Mouse (Mus musculus) liver, postnatal 0 days (tissue): ENCODE measurements around the gene Daxx. TPM values are rescaled to one million over a fixed set of nuclear protein-coding genes. Genes with fewer than 3 reads are reported as not detected.
"Not testable (repeated sequence)": the region's sequence is repeated elsewhere in the genome, so short reads cannot be mapped to it uniquely, and the experiment has no call there.

Experiments
- ATAC-seq: fragments of 200-750 bp; cut with Nextera tagmentation; 2 replicates; pipeline ENCODE4 v1.8.0; 2017; ENCODE audit warnings: mild to moderate bottlenecking, moderate library complexity
- DNase-seq: peaks from one replicate; pipeline ENCODE4 v3.0.0-alpha.2; 2016
- H3K27ac ChIP-seq: fragments of 300-500 bp; sonication (generic); 2 replicates; pipeline ENCODE4 v1.5.1; 2014; ENCODE audit warnings: antibody characterized with exemption, moderate library complexity, mild to moderate bottlenecking, low read depth
- H3K27me3 ChIP-seq: fragments of 300-500 bp; sonication (generic); 2 replicates; pipeline ENCODE4 v1.6.1; 2014; ENCODE audit warnings: low read length, control low read depth, mixed read lengths; ENCODE audit not compliant: insufficient read depth
- H3K36me3 ChIP-seq: fragments of 300-500 bp; sonication (generic); replicated peaks from 2 replicates; pipeline ENCODE4 v1.6.1; 2014; ENCODE audit warnings: mild to moderate bottlenecking, control low read depth, low read length, moderate library complexity, mixed read lengths; ENCODE audit not compliant: insufficient read depth
- H3K4me1 ChIP-seq: fragments of 300-500 bp; sonication (generic); 2 replicates; pipeline ENCODE4 v1.6.1; 2014; ENCODE audit warnings: antibody characterized with exemption, mild to moderate bottlenecking, control low read depth; ENCODE audit not compliant: insufficient read depth
- H3K4me2 ChIP-seq: fragments of 300-500 bp; sonication (generic); 2 replicates; pipeline ENCODE4 v1.6.1; 2014; ENCODE audit warnings: low read depth, mild to moderate bottlenecking, low read length, moderate library complexity, mixed read lengths
- H3K4me3 ChIP-seq: fragments of 300-500 bp; sonication (generic); 2 replicates; pipeline ENCODE4 v1.5.1; 2014; ENCODE audit warnings: low read depth, low read length
- H3K9ac ChIP-seq: fragments of 300-500 bp; sonication (generic); replicated peaks from 2 replicates; pipeline ENCODE4 v1.6.1; 2014; ENCODE audit warnings: mild to moderate bottlenecking, moderate library complexity
- H3K9me3 ChIP-seq: fragments of 300-500 bp; sonication (generic); 2 replicates; pipeline ENCODE4 v1.6.1; 2016; ENCODE audit warnings: mild to moderate bottlenecking, control low read depth, low read length, mixed read lengths
- CTCF ChIP-seq: sonication (generic); IDR thresholded peaks from 2 replicates; pipeline ENCODE4 v1.5.1; 2016; ENCODE audit warnings: antibody characterized with exemption, low read depth
- EP300 ChIP-seq: IDR thresholded peaks from 2 replicates; pipeline ENCODE4 v1.6.1; 2016; ENCODE audit warnings: antibody characterized with exemption, low read depth, mild to moderate bottlenecking
- WGBS: fragments of 180-500 bp; shearing (Covaris S2); extraction: QIAGEN DNeasy Blood & Tissue Kit; methylation state at CpG from one replicate; pipeline ENCODE4 v1.1.7; 2014; ENCODE audit not compliant: insufficient replicate concordance; 5-methylcytosine and 5-hydroxymethylcytosine counted together
- polyA plus RNA-seq: library from polyadenylated mRNA; unstranded; fragments of >200 nt; fragmentation: Nextera tagmentation; extraction: Ambion mirVana; gene quantifications from 2 replicates; pipeline ENCODE4 v1.2.1, GENCODE M21; 2015

Gene Daxx
- polyA plus RNA-seq, result 12.6 and 13.0 TPM in 2 replicates

- Histone ChIP-seq H3K36me3 (peaks cover 30% of the 10 kb centered on the region), H3K4me3 (peak within 1 kb of the TSS; percentile 88), H3K4me1 (peaks cover 24% of the 10 kb centered on the region), H3K27me3 (no peaks in the 10 kb centered on the region), H3K4me2 (peak within 1 kb of the TSS; percentile 97), H3K27ac (peak within 1 kb of the TSS; percentile 100), H3K9ac (peak within 1 kb of the TSS; percentile 95), H3K9me3 (no peaks in the 10 kb centered on the region)
- peak; percentile 99 for DNase-seq
- ATAC-seq, result peak; percentile 95
- TF ChIP-seq CTCF, result peak; percentile 2; the same call in 1 of the 2 replicates
- peak; percentile 21; the same call in 1 of the 2 replicates for TF ChIP-seq EP300
- under 1% methylated on average over 68 of the region's 68 CpGs for WGBS
Observed at GRCm38 (mm10) chr17:33909077-33909868, at the start of gene Daxx. TSS of gene Daxx (plus strand) at chr17:33909414.

DNA sequence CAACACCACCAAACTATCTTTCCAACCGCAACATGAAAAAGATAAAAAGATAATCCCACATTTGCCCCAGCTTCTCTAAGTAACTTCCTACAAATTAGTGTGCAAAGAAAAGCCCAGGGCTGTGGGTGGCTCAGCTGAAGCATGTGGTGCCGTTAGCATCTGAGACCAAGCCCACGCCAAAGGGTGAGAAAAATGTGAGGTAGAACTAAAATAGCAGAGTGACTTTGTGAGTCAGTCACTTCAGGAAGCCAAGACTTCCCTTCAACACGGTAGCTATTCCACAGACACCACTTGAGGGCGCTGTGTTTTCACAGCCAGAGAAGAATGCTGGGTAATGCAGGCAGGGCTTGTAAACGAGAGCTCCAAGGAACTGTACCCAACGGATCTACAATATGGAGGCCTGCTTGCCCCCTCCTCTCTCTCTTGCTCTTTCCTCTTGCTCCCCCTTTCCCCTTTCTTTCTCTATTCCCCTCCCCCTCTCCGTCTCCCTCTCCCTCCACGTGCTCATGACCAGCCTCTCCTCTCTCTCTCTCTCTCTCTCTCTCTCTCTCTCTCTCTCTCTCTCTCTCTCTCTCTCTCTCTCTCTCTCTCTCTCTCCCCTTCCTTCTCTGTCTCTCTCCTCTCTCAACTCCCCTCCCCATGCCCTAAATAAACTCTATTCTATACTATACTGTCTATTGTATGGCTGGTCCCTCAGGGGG, 43.7 kb upstream of the Daxx start:
- WGBS, result 20% methylated on average over 9 of the region's 9 CpGs
- H3K27ac ChIP-seq, result no peak overlapping the region
- no peak overlapping the region for H3K4me3 ChIP-seq
- H3K4me1 ChIP-seq, result no peaks in the 10 kb centered on the region
- H3K27me3 ChIP-seq, result no peaks in the 10 kb centered on the region
- no peaks in the 10 kb centered on the region for H3K36me3 ChIP-seq
- peak; percentile 74 for DNase-seq
- no peaks in the 10 kb centered on the region for H3K9me3 ChIP-seq
- H3K9ac ChIP-seq, result no peak overlapping the region
- peak; percentile 66 for ATAC-seq
- H3K4me2 ChIP-seq, result peak overlapping the region; percentile 44; the same call in 1 of the 2 replicates
- no peak for TF ChIP-seq EP300
- TF ChIP-seq CTCF, result peak; percentile 84

DNA sequence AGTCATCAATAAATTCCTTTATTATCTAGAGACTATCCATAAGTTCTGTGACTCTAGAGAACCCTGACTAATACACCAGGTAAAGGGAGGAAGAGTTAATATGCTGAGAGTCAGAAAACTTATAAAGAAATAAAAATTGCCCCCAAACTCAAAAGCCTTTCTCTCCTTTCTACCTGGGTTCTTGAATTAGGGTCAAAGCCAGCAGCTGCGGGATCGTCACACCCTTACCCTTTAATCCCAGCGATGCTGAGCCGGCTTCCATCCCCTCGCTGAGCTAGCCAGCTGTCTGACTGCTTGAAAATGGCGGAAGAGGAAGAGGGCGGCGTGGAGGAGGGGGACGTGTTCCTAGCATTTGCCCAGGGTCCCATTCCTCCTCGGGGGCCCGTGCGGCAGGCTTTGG, 35.7 kb upstream of the Daxx start, which contains the start of gene Gm7029:
TSS of gene Gm7029 (plus strand) at position 301 of the 400 bp plus-strand sequence.
- WGBS, result 90% methylated on average over 3 of the region's 12 CpGs
- not testable (repeated sequence) for H3K27me3 ChIP-seq, H3K27ac ChIP-seq, DNase-seq, H3K36me3 ChIP-seq, H3K9me3 ChIP-seq, ATAC-seq, H3K4me3 ChIP-seq, H3K9ac ChIP-seq, H3K4me1 ChIP-seq, H3K4me2 ChIP-seq

DNA sequence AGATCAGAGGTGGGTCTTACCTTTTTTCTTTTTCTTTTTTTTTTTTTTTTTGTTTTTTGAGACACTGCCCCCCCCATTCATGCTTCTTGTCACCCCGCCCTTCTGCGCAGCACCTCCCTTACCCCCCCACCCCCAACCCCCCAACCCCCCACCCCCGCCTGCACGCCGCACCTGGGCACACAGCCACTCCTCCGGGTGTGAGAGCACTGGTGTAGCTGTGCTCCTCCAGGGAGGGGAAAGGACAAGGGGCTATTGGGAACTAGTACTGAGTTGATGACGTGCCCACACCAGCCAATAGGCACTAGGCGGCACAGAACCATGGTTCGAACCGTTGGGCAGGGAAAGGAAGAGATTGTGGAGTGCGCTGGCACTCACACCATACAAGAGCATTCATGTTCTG, 34.8 kb upstream of the Daxx start:
- no peak for DNase-seq
- no peaks in the 10 kb centered on the region for H3K4me1 ChIP-seq
- H3K27me3 ChIP-seq, result no peaks in the 10 kb centered on the region
- WGBS, result 89% methylated on average over 7 of the region's 11 CpGs
- H3K36me3 ChIP-seq, result peaks cover 4% of the 10 kb centered on the region; the same call in 1 of the 2 replicates
- H3K4me2 ChIP-seq, result no peak overlapping the region
- TF ChIP-seq CTCF, result no peak
- no peak for TF ChIP-seq EP300
- ATAC-seq, result no peak
- H3K4me3 ChIP-seq, result no peak overlapping the region
- H3K9ac ChIP-seq, result no peak overlapping the region
- H3K27ac ChIP-seq, result no peak overlapping the region
- H3K9me3 ChIP-seq, result no peaks in the 10 kb centered on the region

DNA sequence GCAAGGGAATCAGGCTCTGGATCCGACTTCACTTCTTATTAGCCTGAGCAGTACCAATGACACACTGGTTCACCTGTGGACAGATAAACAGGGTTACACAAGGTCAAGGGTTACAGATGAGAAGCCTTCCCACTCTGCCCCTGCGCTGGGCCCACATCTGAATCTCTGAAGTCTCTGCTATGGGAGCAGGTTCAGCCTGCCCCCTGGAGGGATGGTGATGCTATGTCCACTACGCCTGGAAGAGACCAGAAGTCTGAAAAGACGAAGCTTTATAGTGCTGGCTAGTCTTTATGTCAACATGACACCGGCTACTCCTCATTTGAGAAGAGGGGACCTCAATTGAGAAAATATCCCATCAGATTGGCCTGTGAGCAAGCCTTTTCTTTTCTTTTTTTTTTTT, 33.4 kb upstream of the Daxx start:
- not testable (repeated sequence) for H3K4me1 ChIP-seq, H3K9ac ChIP-seq, DNase-seq, H3K9me3 ChIP-seq, H3K36me3 ChIP-seq, H3K4me2 ChIP-seq, H3K4me3 ChIP-seq, H3K27me3 ChIP-seq, H3K27ac ChIP-seq
- peak; percentile 57 for ATAC-seq
- 75% methylated on average over 5 of the region's 5 CpGs for WGBS
- TF ChIP-seq CTCF, result peak; percentile 58

DNA sequence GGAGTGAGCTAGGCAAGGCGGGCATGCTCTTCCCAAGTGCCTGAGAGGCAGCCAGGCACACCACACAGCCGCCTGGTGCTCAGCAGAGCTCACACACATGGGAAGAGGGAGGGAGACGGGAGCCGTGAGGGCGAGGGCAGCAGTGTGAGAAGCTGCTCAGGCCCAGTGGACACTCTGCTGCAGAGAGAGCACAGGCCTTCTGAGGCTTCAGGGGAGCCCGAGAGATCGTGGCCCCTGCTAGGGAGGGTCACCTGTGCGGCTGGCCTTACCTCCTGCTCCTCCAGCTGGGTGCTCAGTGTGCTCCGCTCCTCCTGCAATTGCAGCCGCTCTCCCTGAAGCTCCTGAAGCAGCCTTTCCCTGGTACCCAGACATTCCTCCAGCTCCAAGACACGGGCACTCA, 24.9 kb upstream of the Daxx start:
- peaks cover 17% of the 10 kb centered on the region; the same call in 1 of the 2 replicates for H3K36me3 ChIP-seq
- 96% methylated on average over 6 of the region's 11 CpGs for WGBS
- not testable (repeated sequence) for DNase-seq, H3K4me3 ChIP-seq, H3K9me3 ChIP-seq, H3K27ac ChIP-seq, H3K4me2 ChIP-seq, ATAC-seq, H3K27me3 ChIP-seq, H3K9ac ChIP-seq
- peaks cover 10% of the 10 kb centered on the region for H3K4me1 ChIP-seq

DNA sequence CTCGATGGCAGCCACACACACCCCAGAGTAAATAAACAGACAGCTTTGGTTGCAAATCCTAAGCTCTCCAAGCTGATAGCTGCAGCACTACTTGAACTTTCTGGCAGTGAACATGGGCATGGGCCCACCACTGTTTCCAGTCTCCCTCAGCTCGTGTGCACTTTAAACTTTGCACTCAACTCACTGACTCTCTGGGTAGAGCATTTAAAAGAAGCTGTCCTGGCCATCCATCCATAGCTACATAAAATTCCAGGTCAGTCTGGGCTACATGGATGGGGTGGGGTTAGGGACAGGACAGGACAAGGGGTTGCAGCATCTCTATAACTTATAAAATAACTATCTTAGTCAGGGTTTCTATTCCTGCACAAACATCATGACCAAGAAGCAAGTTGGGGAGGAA, 21.4 kb upstream of the Daxx start:
- not testable (repeated sequence) for H3K27me3 ChIP-seq, H3K9ac ChIP-seq, H3K27ac ChIP-seq, ATAC-seq, H3K9me3 ChIP-seq, H3K36me3 ChIP-seq, DNase-seq
- WGBS, result 39% methylated on average over 2 of the region's 2 CpGs
- Histone ChIP-seq H3K4me2 (peak overlapping the region; percentile 29; the same call in 1 of the 2 replicates), H3K4me1 (peaks cover 10% of the 10 kb centered on the region), H3K4me3 (peak overlapping the region; percentile 79; the same call in 1 of the 2 replicates)

- not testable (repeated sequence) for H3K36me3 ChIP-seq, H3K9me3 ChIP-seq, H3K27ac ChIP-seq, ATAC-seq, H3K27me3 ChIP-seq, DNase-seq
- H3K4me1 ChIP-seq, result peaks cover 10% of the 10 kb centered on the region
- H3K9ac ChIP-seq, result peak overlapping the region; percentile 38; the same call in 1 of the 2 replicates
- peak overlapping the region; percentile 79 for H3K4me3 ChIP-seq
- peak overlapping the region; percentile 70; the same call in 1 of the 2 replicates for H3K4me2 ChIP-seq
Observed at GRCm38 (mm10) chr17:33888230-33888629, 21.0 kb upstream of the Daxx start.

- ATAC-seq, result peak; percentile 2
- H3K27ac ChIP-seq, result peak overlapping the region; percentile 61
- H3K9me3 ChIP-seq, H3K27me3 ChIP-seq, H3K36me3 ChIP-seq, DNase-seq: not testable (repeated sequence)
- H3K9ac ChIP-seq, result peak overlapping the region; percentile 81
- H3K4me1 ChIP-seq, result peaks cover 10% of the 10 kb centered on the region
- H3K4me2 ChIP-seq, result peak overlapping the region; percentile 70
- 0% methylated on average over 39 of the region's 44 CpGs for WGBS
- H3K4me3 ChIP-seq, result peak overlapping the region; percentile 79
Observed at GRCm38 (mm10) chr17:33889941-33890532, 19.2 kb upstream of the Daxx start.
